Comparison of ENCODE assay signal across 8 mouse cellular contexts in genomic region chr9:76323186-76323701, GRCm38 (mm10). TPM values are rescaled to one million over a fixed set of nuclear protein-coding genes. Genes with fewer than 3 reads are reported as not detected.
DNase-seq lines count a peak whose midpoint lies in the region; ATAC-seq lines count a peak whose summit lies in the region.

No protein-coding gene starts in this region.

- WGBS in forebrain, embryonic 13.5 days, result under 1% methylated on average over 29 of the region's 29 CpGs
- 1% methylated on average over 29 of the region's 29 CpGs for WGBS in stomach, embryonic 16.5 days

- H3K9ac ChIP-seq in forebrain, embryonic 13.5 days, result peak overlapping the region; percentile 55
- peak overlapping the region; percentile 43; the same call in 1 of the 2 replicates for H3K9ac ChIP-seq in stomach, embryonic 16.5 days (ENCODE audit: low read length)

- H3K4me2 ChIP-seq in forebrain, embryonic 13.5 days, result peak overlapping the region; percentile 85
- H3K4me2 ChIP-seq in stomach, embryonic 16.5 days (ENCODE audit: low read depth, low read length), result peak overlapping the region; percentile 89

- no peaks in the 10 kb centered on the region for H3K9me3 ChIP-seq in forebrain, embryonic 13.5 days (replicated peaks)
- no peaks in the 10 kb centered on the region for H3K9me3 ChIP-seq in stomach, embryonic 16.5 days (replicated peaks; ENCODE audit: control insufficient read depth, low read length)

- peak; percentile 30 for DNase-seq in kidney, postnatal 10 days
- no peak for DNase-seq in kidney, adult 9 months
- DNase-seq in brain, adult 2 months (ENCODE audit: low read depth, low spot score), result peak; percentile 63
- peak; percentile 6 to 13 for DNase-seq in layer of hippocampus, adult 8-10 months (ENCODE audit: low spot score in 2 of 2)
- peak; percentile 57 for DNase-seq in mesoderm, embryonic 11.5 days (ENCODE audit: low read depth, low spot score)
- no peak for DNase-seq in spleen, adult 18-20 months

- H3K36me3 ChIP-seq in forebrain, embryonic 13.5 days (ENCODE audit: poor library complexity, severe bottlenecking), result no peaks in the 10 kb centered on the region
- H3K36me3 ChIP-seq in stomach, embryonic 16.5 days (ENCODE audit: control insufficient read depth, insufficient read depth, low read length), result no peaks in the 10 kb centered on the region

- no peak overlapping the region for H3K27ac ChIP-seq in forebrain, embryonic 13.5 days
- no peak overlapping the region for H3K27ac ChIP-seq in stomach, embryonic 16.5 days (ENCODE audit: low read length)

- peak; percentile 90 for ATAC-seq in forebrain, embryonic 13.5 days
- no peak for ATAC-seq in stomach, embryonic 16.5 days (ENCODE audit: insufficient read depth, low FRiP score)

- peaks cover 10% of the 10 kb centered on the region for H3K4me1 ChIP-seq in forebrain, embryonic 13.5 days
- peaks cover 8% of the 10 kb centered on the region for H3K4me1 ChIP-seq in stomach, embryonic 16.5 days (ENCODE audit: control insufficient read depth, insufficient read depth, low read length)

- H3K4me3 ChIP-seq in forebrain, embryonic 13.5 days, result peak overlapping the region; percentile 51
- H3K4me3 ChIP-seq in stomach, embryonic 16.5 days (replicated peaks; ENCODE audit: low read length), result peak overlapping the region; percentile 47

- H3K27me3 ChIP-seq in forebrain, embryonic 13.5 days, result peaks cover 15% of the 10 kb centered on the region
- H3K27me3 ChIP-seq in stomach, embryonic 16.5 days (ENCODE audit: control insufficient read depth, insufficient read depth, low read length), result peaks cover 10% of the 10 kb centered on the region

RNA-seq across cellular contexts. Expression of gene Hcrtr2, which starts 0.4 kb away (rescaled TPM):
- polyA plus RNA-seq in forebrain, embryonic 13.5 days (2015; fragmentation: Nextera tagmentation; extraction: Ambion mirVana), result 1.2 and 2.1 TPM in 2 replicates
- 1 to 10 TPM; 2.6 to 4.4 (median 3.3) TPM for total RNA-seq in layer of hippocampus, adult 8-10 months (2022)
- 0.10 TPM in 1 of 2 replicates, not detected in the other for polyA plus RNA-seq in stomach, embryonic 16.5 days (2015; fragmentation: Nextera tagmentation; extraction: Ambion mirVana)

Comparison
In these comparisons a context has a peak if more than half of its experiments do, and no peak if none do; other contexts are left out.
1. DNase-seq: peak in kidney, postnatal 10 days (single experiment), brain, adult 2 months (single experiment), layer of hippocampus, adult 8-10 months (2 of 2) and mesoderm, embryonic 11.5 days (single experiment); none in kidney, adult 9 months (single experiment) and spleen, adult 18-20 months (0 of 2).